Mouse (Mus musculus) bone marrow, adult 2 months (tissue): ENCODE measurements around the gene Susd6. TPM values are rescaled to one million over a fixed set of nuclear protein-coding genes. Genes with fewer than 3 reads are reported as not detected.

Experiments
- H3K27ac ChIP-seq: fragments of 200-500 bp; 2 replicates; pipeline ENCODE4 v1.5.1; 2012; ENCODE audit warnings: low read depth, mild to moderate bottlenecking, control low read depth, inconsistent platforms, low read length; ENCODE audit not compliant: control insufficient read depth, poor library complexity, insufficient read depth
- H3K4me1 ChIP-seq: fragments of 200-500 bp; 2 replicates; pipeline ENCODE4 v1.6.1; 2011; ENCODE audit warnings: low read length; ENCODE audit not compliant: control insufficient read depth, insufficient read depth
- H3K4me3 ChIP-seq: fragments of 200-500 bp; replicated peaks from 2 replicates; pipeline ENCODE3; 2011; ENCODE audit warnings: mild to moderate bottlenecking, low read depth, low read length, control low read depth; ENCODE audit not compliant: control insufficient read depth
- CTCF ChIP-seq: fragments of 200-500 bp; IDR thresholded peaks from 2 replicates; pipeline ENCODE4 v1.5.1; 2011; ENCODE audit warnings: low read length, control low read depth; ENCODE audit not compliant: control insufficient read depth, insufficient read depth
- POLR2A ChIP-seq: fragments of 200-500 bp; IDR thresholded peaks from 2 replicates; pipeline ENCODE4 v1.6.1; 2011; ENCODE audit warnings: low read depth, mild to moderate bottlenecking, control low read depth, low read length, borderline replicate concordance; ENCODE audit not compliant: control insufficient read depth
- WGBS: fragments of 180-500 bp; shearing (Covaris S2); methylation state at CpG from one replicate; pipeline ENCODE4 v1.1.7; 2018; 5-methylcytosine and 5-hydroxymethylcytosine counted together
- polyA plus RNA-seq: library from polyadenylated mRNA; stranded (reverse); fragments of >200 nt; gene quantifications from 2 replicates; pipeline ENCODE4 v1.2.4, GENCODE M21; 2011; ENCODE audit warnings: low replicate concordance; ENCODE audit not compliant: missing spikeins, insufficient read depth, insufficient read length

The Susd6 gene
- polyA plus RNA-seq, 1 experiment, result 17.3 TPM

- TF ChIP-seq POLR2A (no peak), CTCF (no peak)
- H3K4me1 ChIP-seq, result no peaks in the 10 kb centered on the region
- no peak overlapping the region for H3K4me3 ChIP-seq
- WGBS, result 80% methylated on average over 7 of the region's 7 CpGs
- no peak overlapping the region for H3K27ac ChIP-seq
These were observed 78.1 kb downstream of the Susd6 start for GRCm38 (mm10) chr12:80868401-80868800.

- no peak for TF ChIP-seq POLR2A
- Histone ChIP-seq H3K4me3 (no peak overlapping the region), H3K27ac (no peak overlapping the region), H3K4me1 (no peaks in the 10 kb centered on the region; the same call in 1 of the 2 replicates)
- WGBS, result 86% methylated on average over 7 of the region's 7 CpGs
These were observed 87.1 kb downstream of the Susd6 start for GRCm38 (mm10) chr12:80877215-80878092.

GRCm38 (mm10) chr12:80878093-80878430 is 87.8 kb downstream of the Susd6 start:
- no peak overlapping the region for H3K4me3 ChIP-seq
- no peak overlapping the region for H3K27ac ChIP-seq
- no peaks in the 10 kb centered on the region; the same call in 1 of the 2 replicates for H3K4me1 ChIP-seq
- 83% methylated on average over 6 of the region's 6 CpGs for WGBS
- TF ChIP-seq CTCF, result no peak
- TF ChIP-seq POLR2A, result no peak

GRCm38 (mm10) chr12:80878653-80879052 is 88.3 kb downstream of the Susd6 start:
- no peaks in the 10 kb centered on the region; the same call in 1 of the 2 replicates for H3K4me1 ChIP-seq
- no peak overlapping the region for H3K4me3 ChIP-seq
- WGBS, result 79% methylated on average over 3 of the region's 3 CpGs
- no peak for TF ChIP-seq POLR2A
- TF ChIP-seq CTCF, result no peak
- H3K27ac ChIP-seq, result no peak overlapping the region

- Histone ChIP-seq H3K4me1 (no peaks in the 10 kb centered on the region; the same call in 1 of the 2 replicates), H3K4me3 (no peak overlapping the region), H3K27ac (no peak overlapping the region)
- TF ChIP-seq CTCF (no peak), POLR2A (no peak)
- WGBS, result 59% methylated on average over 4 of the region's 4 CpGs
These were observed 89.0 kb downstream of the Susd6 start for GRCm38 (mm10) chr12:80879267-80879666.

- Histone ChIP-seq H3K4me1 (no peaks in the 10 kb centered on the region; the same call in 1 of the 2 replicates), H3K4me3 (no peak overlapping the region), H3K27ac (no peak overlapping the region)
- no peak for TF ChIP-seq POLR2A
- no peak for TF ChIP-seq CTCF
- WGBS, result 88% methylated on average over 3 of the region's 3 CpGs
These were observed 90.8 kb downstream of the Susd6 start for GRCm38 (mm10) chr12:80881121-80881520.

- WGBS, result 76% methylated on average over 3 of the region's 3 CpGs
- H3K27ac ChIP-seq, result no peak overlapping the region
- H3K4me3 ChIP-seq, result no peak overlapping the region
- H3K4me1 ChIP-seq, result no peaks in the 10 kb centered on the region
- TF ChIP-seq POLR2A (no peak), CTCF (no peak)
These were observed 93.0 kb downstream of the Susd6 start for GRCm38 (mm10) chr12:80883278-80883677.

- 68% methylated on average over 5 of the region's 5 CpGs for WGBS
- Histone ChIP-seq H3K4me1 (no peaks in the 10 kb centered on the region), H3K27ac (no peak overlapping the region), H3K4me3 (no peak overlapping the region)
- no peak for TF ChIP-seq CTCF
- no peak for TF ChIP-seq POLR2A
These were observed 93.6 kb downstream of the Susd6 start for GRCm38 (mm10) chr12:80883881-80884280.
